28 mouse cellular contexts compared by ENCODE assay signal in the genomic region with DNA sequence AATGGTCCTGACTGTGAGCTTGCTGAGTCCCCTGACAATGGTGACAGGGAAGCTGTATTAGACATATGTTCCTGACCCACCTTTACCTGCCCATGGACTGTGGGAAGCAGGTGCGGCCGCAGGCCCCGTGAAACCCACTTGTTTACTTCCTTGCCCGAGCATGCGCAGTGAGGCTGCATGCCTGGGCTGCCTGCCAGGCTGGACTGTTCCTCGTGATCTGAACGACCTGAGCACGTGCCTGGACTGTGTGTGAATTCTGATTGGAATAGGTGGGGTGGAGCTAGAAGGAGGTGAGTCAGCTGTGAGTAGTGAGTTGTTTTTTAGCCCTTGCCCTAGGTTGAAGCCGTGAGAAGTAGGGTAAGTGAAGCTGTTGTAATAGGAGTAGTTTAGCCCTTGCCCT. TPM values are rescaled to one million over a fixed set of nuclear protein-coding genes. Genes with fewer than 3 reads are reported as not detected.
DNase-seq lines count a peak whose midpoint lies in the region; ATAC-seq and TF ChIP-seq lines count a peak whose summit lies in the region.
"Had no signal": no experiment of that assay in that cellular context is flagged by ENCODE, and none has a peak within 500 bp of the region (broad histone marks: within the 10 kb centered on the region; RNA-seq: fewer than 3 reads in every experiment).

No protein-coding gene starts in this region.

- H3K36me3 ChIP-seq in testis, adult 2 months (ENCODE audit: control insufficient read depth, insufficient read depth, low read length) = no peaks in the 10 kb centered on the region
- H3K36me3 ChIP-seq in midbrain, embryonic 14.5 days (ENCODE audit: control insufficient read depth, insufficient read depth, low read length) = no peaks in the 10 kb centered on the region
- H3K36me3 ChIP-seq: embryonic facial prominence, embryonic 12.5 days; heart, embryonic 15.5 days; hindbrain, embryonic 15.5 days; intestine, embryonic 15.5 days; liver, embryonic 12.5 days; midbrain, embryonic 10.5 days; stomach, embryonic 15.5 days had no signal

- H3K27ac ChIP-seq in testis, adult 2 months (ENCODE audit: control insufficient read depth, insufficient read depth, low read depth, low read length) = no peak overlapping the region
- H3K27ac ChIP-seq in midbrain, embryonic 14.5 days (replicated peaks; ENCODE audit: low read depth, low read length) = no peak overlapping the region
- H3K27ac ChIP-seq: embryonic facial prominence, embryonic 12.5 days; forebrain, embryonic 13.5 days; gastrocnemius, adult 2 months; heart, embryonic 15.5 days; hindbrain, embryonic 15.5 days; intestine, embryonic 15.5 days; layer of hippocampus, adult 2 months; liver, embryonic 12.5 days; midbrain, embryonic 10.5 days; stomach, embryonic 15.5 days had no signal

- WGBS in midbrain, embryonic 14.5 days = 91% methylated on average over 9 of the region's 9 CpGs

- H3K4me1 ChIP-seq in testis, adult 2 months (ENCODE audit: control insufficient read depth, insufficient read depth, low read length) = peaks cover 6% of the 10 kb centered on the region
- H3K4me1 ChIP-seq in midbrain, embryonic 14.5 days (ENCODE audit: control insufficient read depth, insufficient read depth, low read length) = no peaks in the 10 kb centered on the region
- H3K4me1 ChIP-seq: embryonic facial prominence, embryonic 12.5 days; forebrain, embryonic 13.5 days; heart, embryonic 15.5 days; hindbrain, embryonic 15.5 days; intestine, embryonic 15.5 days; liver, embryonic 12.5 days; midbrain, embryonic 10.5 days; stomach, embryonic 15.5 days had no signal

- H3K4me3 ChIP-seq in testis, adult 2 months (ENCODE audit: control insufficient read depth, low read depth, low read length) = peak overlapping the region; percentile 42; the same call in 1 of the 2 replicates
- no peak overlapping the region for H3K4me3 ChIP-seq in midbrain, embryonic 14.5 days (replicated peaks; ENCODE audit: low read depth, low read length)
- H3K4me3 ChIP-seq: embryonic facial prominence, embryonic 12.5 days; forebrain, embryonic 13.5 days; gastrocnemius, adult 2 months; heart, embryonic 15.5 days; hindbrain, embryonic 15.5 days; intestine, embryonic 15.5 days; layer of hippocampus, adult 2 months; liver, embryonic 12.5 days; midbrain, embryonic 10.5 days; stomach, embryonic 15.5 days had no signal

- no peak for ATAC-seq in erythroid progenitor cell, adult 5-6 weeks (replicated peaks; ENCODE audit: low FRiP score, poor library complexity, severe bottlenecking)
- no peak for ATAC-seq in midbrain, embryonic 14.5 days (ENCODE audit: low FRiP score, low TSS enrichment)
- ATAC-seq: forebrain, embryonic 13.5 days; intestine, embryonic 15.5 days; liver, embryonic 12.5 days had no signal

- H3K27me3 ChIP-seq in testis, adult 2 months (ENCODE audit: control insufficient read depth, insufficient read depth, low read length) = no peaks in the 10 kb centered on the region
- H3K27me3 ChIP-seq in midbrain, embryonic 14.5 days (ENCODE audit: control insufficient read depth, insufficient read depth, low read length) = no peaks in the 10 kb centered on the region
- H3K27me3 ChIP-seq: embryonic facial prominence, embryonic 12.5 days; forebrain, embryonic 13.5 days; heart, embryonic 15.5 days; hindbrain, embryonic 15.5 days; intestine, embryonic 15.5 days; liver, embryonic 12.5 days; stomach, embryonic 15.5 days had no signal

- H3K9me3 ChIP-seq in midbrain, embryonic 14.5 days (ENCODE audit: control insufficient read depth, low read length) = no peaks in the 10 kb centered on the region
- H3K9me3 ChIP-seq: embryonic facial prominence, embryonic 12.5 days; heart, embryonic 15.5 days; hindbrain, embryonic 15.5 days; intestine, embryonic 15.5 days; stomach, embryonic 15.5 days had no signal

- H3K9ac ChIP-seq in midbrain, embryonic 14.5 days (replicated peaks; ENCODE audit: low read length) = no peak overlapping the region
- H3K9ac ChIP-seq: embryonic facial prominence, embryonic 12.5 days; forebrain, embryonic 13.5 days; heart, embryonic 15.5 days; hindbrain, embryonic 15.5 days; intestine, embryonic 15.5 days; liver, embryonic 12.5 days; stomach, embryonic 15.5 days had no signal

- no peak overlapping the region for H3K4me2 ChIP-seq in midbrain, embryonic 14.5 days (ENCODE audit: low read length)
- H3K4me2 ChIP-seq: embryonic facial prominence, embryonic 12.5 days; forebrain, embryonic 13.5 days; heart, embryonic 15.5 days; hindbrain, embryonic 15.5 days; intestine, embryonic 15.5 days; liver, embryonic 12.5 days; stomach, embryonic 15.5 days had no signal

- DNase-seq in cerebellum, postnatal 14 days = peak; percentile 2 to 7
- no peak for DNase-seq in cerebellum, adult 11 months
- no peak for DNase-seq in testis, postnatal 10 days (ENCODE audit: low spot score)
- DNase-seq in kidney, postnatal 14 days = peak; percentile 59
- DNase-seq in midbrain, embryonic 14.5 days = no peak
- DNase-seq: adrenal gland, postnatal 25 days; cerebellum, adult 9-11 months; gastrocnemius, adult 2 months; heart, postnatal 36 days; lung, adult 18-20 months; lung, postnatal 10 days had no signal

- TF ChIP-seq POLR2A in testis, adult 2 months (IDR thresholded peaks at IDR 0.05; ENCODE audit: control insufficient read depth, low read depth, low read length) = no peak

- TF ChIP-seq CTCF in testis, adult 2 months (IDR thresholded peaks at IDR 0.05; ENCODE audit: control insufficient read depth, insufficient read depth, insufficient replicate concordance, low read depth, low read length) = no peak

RNA-seq across cellular contexts. Expression of gene Cyp2d12, which starts 27.7 kb away (rescaled TPM):
- not detected in 2 replicates for polyA plus RNA-seq in testis, adult 2 months (2012; rRNA removed)
- not detected in 2 replicates for total RNA-seq in erythroid progenitor cell, adult 5-6 weeks (2015; ENCODE audit: low replicate concordance)
- not detected in 2 replicates for total RNA-seq in erythroid progenitor cell, adult 5-6 weeks (2017; ENCODE audit: low replicate concordance)
- not detected in 2 replicates for polyA plus RNA-seq in midbrain, embryonic 14.5 days (2014; fragmentation: Nextera tagmentation; extraction: Ambion mirVana)
- total RNA-seq: adrenal gland, postnatal 25 days; gastrocnemius, adult 2 months; gastrocnemius, postnatal 4 days; heart, postnatal 36 days; layer of hippocampus, adult 2 months; layer of hippocampus, postnatal 25 days; midbrain, postnatal 0 days had no signal
- polyA plus RNA-seq: embryonic facial prominence, embryonic 12.5 days; forebrain, embryonic 13.5 days; frontal cortex, adult 2 months; heart, embryonic 15.5 days; hindbrain, embryonic 15.5 days; intestine, embryonic 15.5 days; limb, embryonic 11.5 days; liver, embryonic 12.5 days; midbrain, embryonic 10.5 days; midbrain, postnatal 0 days; neural tube, embryonic 14.5 days; stomach, embryonic 15.5 days had no signal

RNA-seq across cellular contexts. Expression of gene Cyp2d34, which starts 38.1 kb away (rescaled TPM):
- not detected in 2 replicates for polyA plus RNA-seq in testis, adult 2 months (2012; rRNA removed)
- total RNA-seq in erythroid progenitor cell, adult 5-6 weeks (2015; ENCODE audit: low replicate concordance) = not detected in 2 replicates
- not detected in 2 replicates for total RNA-seq in erythroid progenitor cell, adult 5-6 weeks (2017; ENCODE audit: low replicate concordance)
- polyA plus RNA-seq in midbrain, embryonic 14.5 days (2014; fragmentation: Nextera tagmentation; extraction: Ambion mirVana) = not detected in 2 replicates
- total RNA-seq: adrenal gland, postnatal 25 days; gastrocnemius, adult 2 months; gastrocnemius, postnatal 4 days; heart, postnatal 36 days; layer of hippocampus, adult 2 months; layer of hippocampus, postnatal 25 days; midbrain, postnatal 0 days had no signal
- polyA plus RNA-seq: embryonic facial prominence, embryonic 12.5 days; forebrain, embryonic 13.5 days; frontal cortex, adult 2 months; heart, embryonic 15.5 days; hindbrain, embryonic 15.5 days; intestine, embryonic 15.5 days; limb, embryonic 11.5 days; liver, embryonic 12.5 days; midbrain, embryonic 10.5 days; midbrain, postnatal 0 days; neural tube, embryonic 14.5 days; stomach, embryonic 15.5 days had no signal

Comparison
In these comparisons a context has a peak if more than half of its experiments do, and no peak if none do; other contexts are left out.
1. DNase-seq: peak in cerebellum, postnatal 14 days (2 of 2) and kidney, postnatal 14 days (single experiment); none in cerebellum, adult 11 months (single experiment), testis, postnatal 10 days (single experiment) and midbrain, embryonic 14.5 days (single experiment).